Mouse (Mus musculus): ENCODE results near the gene Rnf227. TPM values are rescaled to one million over a fixed set of nuclear protein-coding genes. Genes with fewer than 3 reads are reported as not detected.
A peak's percentile ranks its signal among the peaks of the same experiment; 100 is the strongest.

Rnf227 gene
- polyA plus RNA-seq, 1 experiment from 2014 or later, result 26.4 TPM

DNA sequence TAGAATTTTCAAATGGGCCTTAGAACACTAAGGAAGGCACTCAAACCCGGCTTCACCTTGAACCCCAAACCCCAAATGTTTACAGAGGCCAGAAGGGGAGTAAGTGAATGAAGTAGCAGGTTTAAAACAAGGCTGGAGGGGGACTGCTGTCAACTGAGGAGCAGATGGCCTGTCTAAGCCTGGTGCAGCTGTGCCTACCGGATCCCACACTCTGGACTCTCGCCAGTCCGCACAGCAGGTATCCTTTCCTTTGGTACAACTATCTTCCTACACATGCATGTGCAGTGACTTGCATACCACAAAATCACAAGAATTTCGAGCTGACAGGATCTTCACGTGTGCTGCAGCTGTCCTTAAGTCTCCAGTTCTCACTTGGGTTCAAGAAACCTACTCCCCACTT lies 18.3 kb upstream of the Rnf227 start:
- H3K9ac ChIP-seq, result peak overlapping the region; percentile 82
- ATAC-seq (ENCODE audit: insufficient number of reproducible peaks, insufficient read depth, low FRiP score, low TSS enrichment, low read depth), result no peak
- H3K27me3 ChIP-seq, result peaks cover 8% of the 10 kb centered on the region
- peaks cover 41% of the 10 kb centered on the region for H3K36me3 ChIP-seq
- H3K9me3 ChIP-seq, result no peaks in the 10 kb centered on the region
- H3K4me2 ChIP-seq, result peak overlapping the region; percentile 83
- 72% methylated on average over 6 of the region's 6 CpGs for WGBS
- H3K4me3 ChIP-seq, result peak overlapping the region; percentile 57; the same call in 1 of the 2 replicates
- no peak overlapping the region for H3K27ac ChIP-seq
- peaks cover 40% of the 10 kb centered on the region for H3K4me1 ChIP-seq

DNA sequence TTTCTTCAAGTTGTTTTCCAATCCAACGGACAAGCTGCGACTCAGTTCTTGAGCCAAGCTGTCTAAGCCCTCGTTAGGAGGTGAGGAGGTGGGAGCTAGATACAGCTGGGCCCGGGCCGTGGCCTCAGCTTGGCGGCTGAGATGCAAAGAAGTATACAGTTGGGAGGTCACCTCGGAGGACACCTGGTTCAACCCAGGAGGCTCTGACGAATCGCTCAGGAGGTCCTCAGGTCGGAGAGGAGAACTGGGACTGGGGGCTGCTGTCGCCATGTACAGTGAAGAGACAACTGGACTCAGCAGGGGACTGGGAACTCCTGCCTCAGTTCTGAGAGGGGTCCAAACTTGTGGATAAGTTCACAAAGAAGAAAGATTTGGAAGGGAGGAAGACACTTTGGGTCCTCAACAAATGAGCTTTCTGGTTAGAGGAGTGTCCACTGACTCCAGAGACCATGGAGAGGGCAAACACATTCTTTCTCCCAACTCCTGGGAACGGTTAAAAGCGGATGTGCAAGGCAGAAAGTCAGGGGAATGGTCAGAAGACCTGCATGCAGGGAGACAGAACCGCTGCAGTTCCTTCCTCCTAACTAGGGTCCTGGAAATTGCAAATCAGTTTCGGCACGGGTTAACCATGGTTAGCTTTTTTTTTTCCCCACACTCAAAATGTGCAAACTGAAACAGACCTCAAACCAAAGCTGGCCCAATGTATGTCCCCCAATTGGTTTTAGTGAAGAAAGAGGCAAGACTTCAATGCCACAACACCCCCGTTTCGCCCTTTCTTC lies 17.4 kb upstream of the Rnf227 start:
- H3K4me1 ChIP-seq, result peaks cover 42% of the 10 kb centered on the region
- H3K4me3 ChIP-seq, result peak overlapping the region; percentile 57
- ATAC-seq (ENCODE audit: insufficient number of reproducible peaks, insufficient read depth, low FRiP score, low TSS enrichment, low read depth), result no peak
- WGBS, result 27% methylated on average over 18 of the region's 18 CpGs
- H3K9me3 ChIP-seq, result no peaks in the 10 kb centered on the region
- peaks cover 33% of the 10 kb centered on the region for H3K36me3 ChIP-seq
- H3K27ac ChIP-seq, result peak overlapping the region; percentile 86
- peak overlapping the region; percentile 82 for H3K9ac ChIP-seq
- H3K4me2 ChIP-seq, result peak overlapping the region; percentile 83
- H3K27me3 ChIP-seq, result peaks cover 17% of the 10 kb centered on the region

GRCm38 (mm10) chr11:69323667-69324111 lies 16.6 kb upstream of the Rnf227 start, which contains the start of the genes Cntrob and Trappc1:
Cntrob (minus strand) TSS chr11:69323775.
Trappc1 (plus strand) TSS chr11:69323980.
- no peaks in the 10 kb centered on the region for H3K9me3 ChIP-seq
- under 1% methylated on average over 30 of the region's 30 CpGs for WGBS

GRCm38 (mm10) chr11:69324749-69325148 lies 15.5 kb upstream of the Rnf227 start:
- peak overlapping the region; percentile 57 for H3K4me3 ChIP-seq
- H3K9me3 ChIP-seq, result no peaks in the 10 kb centered on the region
- peaks cover 42% of the 10 kb centered on the region for H3K4me1 ChIP-seq
- no peak for ATAC-seq (ENCODE audit: insufficient number of reproducible peaks, insufficient read depth, low FRiP score, low TSS enrichment, low read depth)
- H3K27ac ChIP-seq, result no peak overlapping the region
- WGBS, result 77% methylated on average over 6 of the region's 6 CpGs
- H3K9ac ChIP-seq, result peak overlapping the region; percentile 75
- H3K27me3 ChIP-seq, result peaks cover 32% of the 10 kb centered on the region
- H3K4me2 ChIP-seq, result peak overlapping the region; percentile 83
- H3K36me3 ChIP-seq, result peaks cover 14% of the 10 kb centered on the region

More at GRCm38 (mm10) chr11:69323667-69324111, 16.6 kb upstream of the Rnf227 start, which contains the start of the genes Cntrob and Trappc1:
- peak within 1 kb of the TSS; percentile 57 for H3K4me3 ChIP-seq
- H3K9ac ChIP-seq, result peak within 1 kb of the TSS; percentile 82
- H3K27ac ChIP-seq, result peak within 1 kb of the TSS; percentile 86
- peak within 1 kb of the TSS; percentile 83 for H3K4me2 ChIP-seq
- ATAC-seq (ENCODE audit: insufficient number of reproducible peaks, insufficient read depth, low FRiP score, low TSS enrichment, low read depth), result peak; percentile 92
- peaks cover 25% of the 10 kb centered on the region for H3K36me3 ChIP-seq
- peaks cover 25% of the 10 kb centered on the region for H3K27me3 ChIP-seq
- peaks cover 42% of the 10 kb centered on the region for H3K4me1 ChIP-seq

DNA sequence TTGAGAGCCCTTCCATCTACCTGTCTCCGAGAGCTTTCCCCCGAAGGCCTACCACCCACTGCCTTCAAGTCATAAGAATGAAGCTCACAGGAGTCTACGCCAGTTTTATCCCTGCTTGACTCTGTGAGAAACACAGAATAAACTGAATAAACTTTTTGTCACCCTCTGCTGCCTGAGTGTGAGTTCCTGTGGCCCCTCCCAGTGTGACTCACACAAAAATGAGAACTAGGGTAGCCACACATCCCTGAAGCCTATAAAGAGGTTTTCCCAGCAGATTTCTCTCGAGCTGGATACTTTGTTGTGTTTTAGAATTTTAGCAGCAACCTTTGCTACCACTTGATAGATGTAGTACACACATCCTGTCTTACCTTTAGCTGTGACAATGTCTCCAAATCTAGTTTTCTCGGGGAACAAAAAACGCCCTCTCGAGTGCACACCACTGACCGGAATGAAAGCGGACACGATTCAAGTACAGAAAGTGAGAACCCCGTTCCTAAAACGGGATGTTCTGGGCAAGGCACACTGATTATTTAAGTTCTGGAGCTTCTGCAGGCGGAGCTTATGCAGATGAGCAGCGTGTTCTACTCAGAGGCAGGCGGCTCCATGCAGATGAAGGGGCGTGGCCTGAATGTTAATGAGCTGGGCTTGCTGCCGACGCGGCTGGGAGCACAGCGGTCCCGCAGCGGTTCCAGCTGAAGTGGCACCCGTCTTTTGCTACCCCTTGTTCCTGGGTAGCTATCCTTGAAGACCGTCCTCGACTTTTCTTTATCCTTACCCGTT lies 14.4 kb upstream of the Rnf227 start, which contains the start of gene Kcnab3:
Gene Kcnab3 (plus strand): TSS at position 631 of the 780 bp plus-strand sequence.
- H3K9ac ChIP-seq, result peak within 1 kb of the TSS; percentile 73
- H3K4me1 ChIP-seq, result peaks cover 42% of the 10 kb centered on the region
- WGBS, result 11% methylated on average over 26 of the region's 26 CpGs
- H3K4me3 ChIP-seq, result peak within 1 kb of the TSS; percentile 55
- peak within 1 kb of the TSS; percentile 11; the same call in 1 of the 2 replicates for H3K27ac ChIP-seq
- H3K4me2 ChIP-seq, result peak within 1 kb of the TSS; percentile 96
- no peaks in the 10 kb centered on the region for H3K9me3 ChIP-seq
- peak; percentile 43; the same call in 1 of the 2 replicates for ATAC-seq (ENCODE audit: insufficient number of reproducible peaks, insufficient read depth, low FRiP score, low TSS enrichment, low read depth)
- H3K27me3 ChIP-seq, result peaks cover 35% of the 10 kb centered on the region
- peaks cover 4% of the 10 kb centered on the region; the same call in 1 of the 2 replicates for H3K36me3 ChIP-seq

DNA sequence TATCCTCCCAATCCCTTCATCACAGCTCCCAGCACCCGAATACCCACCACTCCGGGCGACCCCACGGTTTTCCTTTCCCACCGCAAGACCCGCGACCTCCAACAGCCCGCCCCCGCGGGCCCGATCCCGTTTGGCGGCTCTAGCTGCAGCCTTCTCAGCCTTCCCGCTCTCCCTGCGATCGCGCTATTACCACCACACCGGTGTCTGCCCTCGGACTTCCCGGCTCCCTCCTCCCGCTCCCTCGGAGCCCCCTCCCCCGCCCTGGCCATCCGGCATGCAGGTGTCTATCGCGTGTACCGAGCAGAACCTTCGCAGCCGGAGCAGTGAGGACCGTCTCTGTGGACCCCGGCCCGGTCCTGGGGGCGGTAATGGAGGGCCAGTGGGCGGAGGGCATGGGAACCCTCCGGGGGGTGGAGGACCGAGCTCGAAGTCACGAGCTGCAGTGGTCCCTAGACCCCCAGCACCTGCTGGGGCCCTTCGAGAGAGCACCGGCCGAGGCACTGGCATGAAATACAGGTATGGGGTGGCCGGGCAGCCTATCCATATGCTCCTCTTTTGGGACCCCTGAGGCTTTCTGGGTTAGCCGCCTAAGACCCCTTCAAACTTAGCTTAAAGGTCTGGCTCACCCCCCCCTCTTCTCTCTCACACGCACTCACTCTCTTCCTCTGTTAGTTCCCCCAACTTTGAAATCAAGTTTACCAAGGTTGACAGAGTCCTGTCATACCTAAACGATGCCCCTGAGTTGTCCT lies 13.7 kb upstream of the Rnf227 start:
- no peak for ATAC-seq (ENCODE audit: insufficient number of reproducible peaks, insufficient read depth, low FRiP score, low TSS enrichment, low read depth)
- Histone ChIP-seq H3K9me3 (no peaks in the 10 kb centered on the region), H3K4me3 (peak overlapping the region; percentile 55), H3K4me1 (peaks cover 47% of the 10 kb centered on the region), H3K9ac (peak overlapping the region; percentile 73), H3K27ac (no peak overlapping the region), H3K27me3 (peaks cover 35% of the 10 kb centered on the region), H3K36me3 (no peaks in the 10 kb centered on the region), H3K4me2 (peak overlapping the region; percentile 96)
- 1% methylated on average over 45 of the region's 45 CpGs for WGBS

DNA sequence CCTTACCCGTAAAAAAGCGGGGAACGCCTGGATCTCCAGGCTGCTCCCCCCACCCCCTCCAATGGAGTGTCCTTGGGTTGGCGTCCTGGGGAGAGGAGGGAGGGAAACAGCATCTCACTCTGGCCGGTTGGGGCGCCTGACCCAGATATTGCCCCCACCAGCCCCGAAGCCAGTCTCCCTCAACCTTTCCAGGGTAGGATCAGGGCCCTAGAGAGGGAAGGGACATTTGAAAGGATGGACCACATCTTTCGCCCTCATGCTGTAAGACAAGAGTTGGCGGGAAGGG lies 13.2 kb upstream of the Rnf227 start:
- no peak for ATAC-seq (ENCODE audit: insufficient number of reproducible peaks, insufficient read depth, low FRiP score, low TSS enrichment, low read depth)
- Histone ChIP-seq H3K9me3 (no peaks in the 10 kb centered on the region), H3K27me3 (peaks cover 35% of the 10 kb centered on the region), H3K4me2 (peak overlapping the region; percentile 96), H3K9ac (peak overlapping the region; percentile 73; the same call in 1 of the 2 replicates), H3K4me1 (peaks cover 44% of the 10 kb centered on the region), H3K27ac (no peak overlapping the region), H3K36me3 (no peaks in the 10 kb centered on the region), H3K4me3 (peak overlapping the region; percentile 55)
- WGBS, result 12% methylated on average over 9 of the region's 9 CpGs

GRCm38 (mm10) chr11:69327648-69328047 lies 12.6 kb upstream of the Rnf227 start:
- no peak for ATAC-seq (ENCODE audit: insufficient number of reproducible peaks, insufficient read depth, low FRiP score, low TSS enrichment, low read depth)
- Histone ChIP-seq H3K9me3 (no peaks in the 10 kb centered on the region), H3K36me3 (no peaks in the 10 kb centered on the region), H3K27ac (no peak overlapping the region), H3K4me2 (no peak overlapping the region; the same call in 1 of the 2 replicates), H3K4me1 (peaks cover 44% of the 10 kb centered on the region), H3K27me3 (peaks cover 35% of the 10 kb centered on the region), H3K4me3 (no peak overlapping the region), H3K9ac (no peak overlapping the region)
- WGBS, result 49% methylated on average over 6 of the region's 6 CpGs

- H3K27me3 ChIP-seq, result peaks cover 35% of the 10 kb centered on the region
- no peak overlapping the region for H3K27ac ChIP-seq
- H3K4me1 ChIP-seq, result peaks cover 43% of the 10 kb centered on the region
- H3K9ac ChIP-seq, result no peak overlapping the region
- H3K4me3 ChIP-seq, result no peak overlapping the region
- ATAC-seq (ENCODE audit: insufficient number of reproducible peaks, insufficient read depth, low FRiP score, low TSS enrichment, low read depth), result no peak
- WGBS, result 94% methylated on average over 6 of the region's 6 CpGs
- no peak overlapping the region for H3K4me2 ChIP-seq
- H3K9me3 ChIP-seq, result no peaks in the 10 kb centered on the region
- no peaks in the 10 kb centered on the region for H3K36me3 ChIP-seq
These were observed 11.7 kb upstream of the Rnf227 start for GRCm38 (mm10) chr11:69328517-69328916.

GRCm38 (mm10) chr11:69331152-69331551 lies 9.1 kb upstream of the Rnf227 start:
- Histone ChIP-seq H3K4me2 (peak overlapping the region; percentile 63), H3K4me3 (peak overlapping the region; percentile 45), H3K4me1 (peaks cover 27% of the 10 kb centered on the region), H3K27ac (peak overlapping the region; percentile 52), H3K27me3 (peaks cover 35% of the 10 kb centered on the region), H3K9ac (peak overlapping the region; percentile 72), H3K9me3 (no peaks in the 10 kb centered on the region), H3K36me3 (no peaks in the 10 kb centered on the region)
- no peak for ATAC-seq (ENCODE audit: insufficient number of reproducible peaks, insufficient read depth, low FRiP score, low TSS enrichment, low read depth)
- WGBS, result 86% methylated on average over 6 of the region's 6 CpGs

- peak overlapping the region; percentile 63 for H3K4me2 ChIP-seq
- H3K36me3 ChIP-seq, result no peaks in the 10 kb centered on the region
- no peaks in the 10 kb centered on the region for H3K9me3 ChIP-seq
- peak overlapping the region; percentile 52 for H3K27ac ChIP-seq
- H3K27me3 ChIP-seq, result peaks cover 27% of the 10 kb centered on the region
- H3K4me1 ChIP-seq, result peaks cover 20% of the 10 kb centered on the region
- H3K9ac ChIP-seq, result peak overlapping the region; percentile 72
- under 1% methylated on average over 24 of the region's 24 CpGs for WGBS
- peak overlapping the region; percentile 45 for H3K4me3 ChIP-seq
- peak; percentile 56; the same call in 1 of the 2 replicates for ATAC-seq (ENCODE audit: insufficient number of reproducible peaks, insufficient read depth, low FRiP score, low TSS enrichment, low read depth)
These were observed 8.3 kb upstream of the Rnf227 start for GRCm38 (mm10) chr11:69331929-69332405.
